Mouse (Mus musculus): ENCODE measurements around the gene Olfr148.

DNA sequence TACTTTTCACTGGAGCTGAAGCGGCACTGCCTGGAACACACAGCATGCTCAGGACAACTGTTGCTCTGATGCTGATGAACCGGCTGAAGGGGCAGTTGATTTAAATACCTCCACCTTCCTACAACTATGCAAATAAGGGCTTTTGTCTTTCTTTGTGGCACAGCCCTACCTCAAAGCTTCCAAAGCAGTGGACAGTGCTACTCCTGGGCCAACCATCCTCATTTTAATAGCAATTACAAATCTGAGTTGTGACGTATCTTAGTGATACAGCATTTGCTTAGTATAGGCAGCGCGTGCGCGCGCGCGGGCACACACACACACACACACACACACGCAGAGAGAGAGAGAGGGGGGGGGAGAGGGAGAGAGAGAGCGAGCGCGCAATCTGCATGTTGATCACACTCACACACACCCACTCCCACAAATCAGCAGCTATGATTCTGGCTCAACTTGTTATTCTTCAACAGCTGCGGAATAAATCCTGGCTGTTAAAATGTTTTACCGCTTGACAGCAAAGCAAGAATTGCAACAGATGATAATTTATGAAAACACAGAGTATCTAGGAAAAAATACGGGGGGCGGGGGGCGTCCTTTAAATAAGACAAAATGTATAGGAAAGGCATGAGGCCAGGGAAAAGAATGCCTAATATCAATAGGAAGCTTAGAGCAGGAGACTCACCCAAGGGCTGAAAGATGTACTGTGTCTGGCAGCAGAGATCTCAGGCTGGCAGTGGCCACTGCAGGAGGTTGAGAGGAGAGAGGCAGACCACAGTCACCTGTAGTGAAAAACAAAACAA lies 7.7 kb upstream of the Olfr148 start:
- TF ChIP-seq CTCF (IDR thresholded peaks at IDR 0.05; ENCODE audit: insufficient read depth, low read length) (no peak), POLR2A (IDR thresholded peaks at IDR 0.05; ENCODE audit: borderline replicate concordance, extremely low read depth, low read depth, low read length) (no peak)
